In the genomic region with DNA sequence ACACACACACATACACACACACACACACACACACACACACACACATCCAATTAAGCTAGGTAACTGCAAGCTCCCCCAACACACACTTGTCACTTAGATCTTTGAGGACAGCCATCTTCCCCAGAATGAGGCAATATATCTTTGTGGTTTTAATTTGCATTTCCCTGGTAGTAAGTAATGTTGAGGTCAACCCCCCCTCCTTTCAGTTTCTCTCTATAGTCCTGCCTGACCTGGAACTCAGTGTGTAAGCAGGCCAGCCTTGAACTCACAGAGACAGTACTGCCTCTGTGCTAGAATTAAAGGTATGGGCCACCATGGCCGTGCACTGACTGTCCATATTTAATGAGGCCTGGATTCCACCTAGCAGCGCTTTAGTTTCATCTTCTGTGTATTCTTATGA, we compare ENCODE assay signal across 22 mouse cellular contexts. TPM values are rescaled to one million over a fixed set of nuclear protein-coding genes. Genes with fewer than 3 reads are reported as not detected.
DNase-seq lines count a peak whose midpoint lies in the region; ATAC-seq and TF ChIP-seq lines count a peak whose summit lies in the region.
"Had no signal": no experiment of that assay in that cellular context is flagged by ENCODE, and none has a peak within 500 bp of the region (broad histone marks: within the 10 kb centered on the region; RNA-seq: fewer than 3 reads in every experiment).

No protein-coding gene starts in this region.

- peak; percentile 41 to 62 for DNase-seq in spleen, postnatal 36 days (ENCODE audit: low spot score in 2 of 2)
- no peak for DNase-seq in spleen, adult 18-20 months
- no peak for DNase-seq in right cerebral cortex, postnatal 14 days
- DNase-seq: cerebellum, adult 9-10 months; gastrocnemius, postnatal 36 days; kidney, adult 18-20 months; kidney, postnatal 25 days; lung, adult 2 months; right cerebral cortex, postnatal 4 days had no signal

- no peaks in the 10 kb centered on the region for H3K9me3 ChIP-seq in hindbrain, embryonic 13.5 days
- H3K9me3 ChIP-seq in kidney, embryonic 16.5 days (ENCODE audit: low read length) = no peaks in the 10 kb centered on the region
- H3K9me3 ChIP-seq: forebrain, embryonic 10.5 days; heart, embryonic 10.5 days; neural tube, embryonic 13.5 days had no signal

- no peak overlapping the region for H3K9ac ChIP-seq in hindbrain, embryonic 13.5 days
- H3K9ac ChIP-seq in kidney, embryonic 16.5 days (replicated peaks; ENCODE audit: low read length) = no peak overlapping the region
- H3K9ac ChIP-seq: hindbrain, embryonic 14.5 days; neural tube, embryonic 13.5 days had no signal

- H3K27me3 ChIP-seq in hindbrain, embryonic 13.5 days = 0 out of 2 replicates have a peak, but pooled peaks cover 11% of the 10 kb centered on the region
- H3K27me3 ChIP-seq in kidney, embryonic 16.5 days (ENCODE audit: insufficient read depth, low read length) = peaks cover 21% of the 10 kb centered on the region; the same call in 1 of the 2 replicates

- no peak for TF ChIP-seq CTCF in bone marrow macrophage, adult 2 months (IDR thresholded peaks at IDR 0.05; ENCODE audit: low read depth, low read length)

- H3K4me3 ChIP-seq in bone marrow macrophage, adult 2 months (ENCODE audit: insufficient read depth, low read length) = peak overlapping the region; percentile 4
- H3K4me3 ChIP-seq in hindbrain, embryonic 13.5 days = no peak overlapping the region
- H3K4me3 ChIP-seq in kidney, embryonic 16.5 days (ENCODE audit: low read length) = no peak overlapping the region
- H3K4me3 ChIP-seq: forebrain, embryonic 10.5 days; heart, embryonic 10.5 days; neural tube, embryonic 13.5 days had no signal

- WGBS in hindbrain, embryonic 13.5 days = 81% methylated on average over 2 of the region's 2 CpGs
- WGBS in kidney, embryonic 16.5 days = 76% methylated on average over 2 of the region's 2 CpGs

- H3K27ac ChIP-seq in bone marrow macrophage, adult 2 months (ENCODE audit: insufficient read depth, low read depth, low read length) = no peak overlapping the region
- H3K27ac ChIP-seq in hindbrain, embryonic 13.5 days = no peak overlapping the region
- H3K27ac ChIP-seq in kidney, embryonic 16.5 days (ENCODE audit: low read length) = no peak overlapping the region
- H3K27ac ChIP-seq: forebrain, embryonic 10.5 days; heart, embryonic 10.5 days; hindbrain, embryonic 14.5 days; neural tube, embryonic 13.5 days had no signal

- no peak for TF ChIP-seq POLR2A in bone marrow macrophage, adult 2 months (IDR thresholded peaks at IDR 0.05; ENCODE audit: borderline replicate concordance, low read depth, low read length)

- H3K36me3 ChIP-seq in hindbrain, embryonic 13.5 days = no peaks in the 10 kb centered on the region
- H3K36me3 ChIP-seq in kidney, embryonic 16.5 days (ENCODE audit: insufficient read depth, low read length) = no peaks in the 10 kb centered on the region
- H3K36me3 ChIP-seq: forebrain, embryonic 10.5 days; heart, embryonic 10.5 days; neural tube, embryonic 13.5 days had no signal

- peaks cover 7% of the 10 kb centered on the region for H3K4me1 ChIP-seq in bone marrow macrophage, adult 2 months (ENCODE audit: control insufficient read depth, insufficient read depth, low read length)
- peaks cover 18% of the 10 kb centered on the region for H3K4me1 ChIP-seq in hindbrain, embryonic 13.5 days (replicated peaks)
- H3K4me1 ChIP-seq in kidney, embryonic 16.5 days (ENCODE audit: insufficient read depth, low read length) = peaks cover 5% of the 10 kb centered on the region; the same call in 1 of the 2 replicates

- no peak overlapping the region for H3K4me2 ChIP-seq in hindbrain, embryonic 13.5 days
- H3K4me2 ChIP-seq in kidney, embryonic 16.5 days (replicated peaks; ENCODE audit: low read depth, low read length) = no peak overlapping the region
- H3K4me2 ChIP-seq: hindbrain, embryonic 14.5 days; neural tube, embryonic 13.5 days had no signal

- peak; percentile 78 for ATAC-seq in monocyte, adult 5-6 weeks (replicated peaks; ENCODE audit: insufficient number of reproducible peaks, low FRiP score, low TSS enrichment, poor library complexity, severe bottlenecking)
- no peak for ATAC-seq in hindbrain, embryonic 13.5 days (ENCODE audit: low FRiP score)
- ATAC-seq in kidney, embryonic 16.5 days (ENCODE audit: low FRiP score, low TSS enrichment) = no peak
- ATAC-seq: midbrain, embryonic 16.5 days had no signal

RNA-seq across cellular contexts. Expression of a gene that starts 7.6 kb away (rescaled TPM):
- not detected in 2 replicates for polyA plus RNA-seq in bone marrow macrophage, adult 2 months (2012; ENCODE audit: insufficient read depth, insufficient read length, missing spikeins)
- total RNA-seq in monocyte, adult 5-6 weeks (2017) = not detected in 3 replicates
- not detected in 2 replicates for polyA plus RNA-seq in hindbrain, embryonic 13.5 days (2015; fragmentation: Nextera tagmentation; extraction: Ambion mirVana)
- polyA plus RNA-seq in kidney, embryonic 16.5 days (2015; fragmentation: Nextera tagmentation; extraction: Ambion mirVana) = not detected in 2 replicates
- total RNA-seq: adrenal gland, postnatal 4 days; gastrocnemius, postnatal 36 days; heart, postnatal 10 days; megakaryocyte-erythroid progenitor cell, adult 5-6 weeks had no signal
- polyA plus RNA-seq: embryonic facial prominence, embryonic 14.5 days; forebrain, embryonic 10.5 days; heart, embryonic 10.5 days; hindbrain, embryonic 14.5 days; midbrain, embryonic 16.5 days; neural tube, embryonic 13.5 days had no signal

RNA-seq across cellular contexts. Expression of a gene that starts 42.4 kb away (rescaled TPM):
- 1.9 and 2.0 TPM in 2 replicates for polyA plus RNA-seq in bone marrow macrophage, adult 2 months (2012; ENCODE audit: insufficient read depth, insufficient read length, missing spikeins)
- total RNA-seq in monocyte, adult 5-6 weeks (2017) = 0.75 to 2.7 TPM (median 2.2 TPM) in 3 replicates
- 20.3 and 24.2 TPM in 2 replicates for polyA plus RNA-seq in hindbrain, embryonic 13.5 days (2015; fragmentation: Nextera tagmentation; extraction: Ambion mirVana)
- 35.5 and 37.3 TPM in 2 replicates for polyA plus RNA-seq in kidney, embryonic 16.5 days (2015; fragmentation: Nextera tagmentation; extraction: Ambion mirVana)

Comparison
In these comparisons a context has a peak if more than half of its experiments do, and no peak if none do; other contexts are left out.
1. DNase-seq: peak in spleen, postnatal 36 days (2 of 2); none in spleen, adult 18-20 months (0 of 2) and right cerebral cortex, postnatal 14 days (single experiment).